Mouse (Mus musculus) olfactory bulb, adult 2 months (tissue): ENCODE results near the gene Ptprk.

Experiments used
- CTCF ChIP-seq: fragments of 200-500 bp; IDR thresholded peaks from 2 replicates; pipeline ENCODE4 v1.5.1; 2012; ENCODE audit warnings: low read depth, mild to moderate bottlenecking, low read length, moderate library complexity; ENCODE audit not compliant: insufficient read depth
- POLR2A ChIP-seq: fragments of 200-500 bp; IDR thresholded peaks from 2 replicates; pipeline ENCODE4 v1.6.1; 2012; ENCODE audit warnings: mild to moderate bottlenecking, low read depth, low read length, moderate library complexity; ENCODE audit not compliant: insufficient read depth

DNA sequence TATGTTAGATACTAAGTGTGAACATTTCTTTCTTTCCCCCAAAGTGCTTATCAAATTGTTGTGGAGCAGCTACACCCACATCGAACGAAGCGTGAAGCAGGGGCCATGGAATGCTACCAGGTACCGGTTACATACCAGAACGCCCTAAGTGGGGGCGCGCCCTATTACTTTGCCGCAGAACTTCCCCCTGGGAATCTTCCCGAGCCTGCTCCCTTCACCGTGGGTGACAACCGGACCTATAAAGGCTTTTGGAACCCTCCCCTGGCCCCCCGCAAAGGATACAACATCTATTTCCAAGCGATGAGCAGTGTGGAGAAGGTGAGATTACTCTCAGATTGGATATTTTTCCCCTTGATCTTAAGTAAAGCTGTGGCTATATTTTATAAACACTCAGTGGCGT, 418.2 kb downstream of the Ptprk start:
- TF ChIP-seq POLR2A, result no peak
- no peak for TF ChIP-seq CTCF
